ENCODE assay signal across 14 mouse cellular contexts in the genomic region with DNA sequence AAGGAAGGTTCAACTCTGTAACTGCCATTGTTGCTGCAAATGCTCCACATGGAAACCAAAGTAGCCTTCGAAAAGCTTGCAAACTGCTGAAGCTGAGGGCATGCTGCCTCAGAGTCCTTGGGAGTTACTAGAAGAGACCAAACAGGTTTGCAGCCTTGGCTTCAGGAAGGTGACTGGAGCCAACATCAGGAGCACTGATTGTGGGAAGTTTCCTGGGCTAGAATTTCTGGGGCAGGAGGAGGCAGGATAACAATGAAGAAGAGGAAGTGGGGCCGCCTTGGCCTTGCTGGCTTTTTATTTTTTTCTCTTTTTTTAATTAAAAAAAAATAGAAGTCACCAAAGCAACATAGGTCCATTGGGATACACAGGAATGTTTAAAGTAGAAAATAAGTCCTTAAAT. TPM values are rescaled to one million over a fixed set of nuclear protein-coding genes. Genes with fewer than 3 reads are reported as not detected.
DNase-seq lines count a peak whose midpoint lies in the region; ATAC-seq lines count a peak whose summit lies in the region.
"Had no signal": no experiment of that assay in that cellular context is flagged by ENCODE, and none has a peak within 500 bp of the region (broad histone marks: within the 10 kb centered on the region; RNA-seq: fewer than 3 reads in every experiment).

No protein-coding gene starts in this region.

- H3K36me3 ChIP-seq in kidney, embryonic 15.5 days: no peaks in the 10 kb centered on the region
- H3K36me3 ChIP-seq: embryonic facial prominence, embryonic 15.5 days; intestine, embryonic 15.5 days had no signal

- peak; percentile 96 for DNase-seq in heart, adult 11 months
- DNase-seq in heart, postnatal 25 days (ENCODE audit: low spot score): no peak
- peak; percentile 9 for DNase-seq in lung, postnatal 36 days
- no peak for DNase-seq in lung, adult 18-20 months
- no peak for DNase-seq in embryo, embryonic 11 days
- DNase-seq in Muller cell, postnatal 12 days (ENCODE audit: inconsistent ontology term): no peak
- no peak for DNase-seq in urinary bladder, postnatal 36 days (ENCODE audit: low spot score in 2 of 2)
- DNase-seq: B cell, adult 2 months; cerebellum, postnatal 25 days had no signal

- no peak for ATAC-seq in kidney, embryonic 15.5 days (replicated peaks; ENCODE audit: low FRiP score)
- ATAC-seq: forebrain, embryonic 13.5 days; intestine, embryonic 15.5 days had no signal

- H3K9ac ChIP-seq in kidney, embryonic 15.5 days: no peak overlapping the region
- H3K9ac ChIP-seq: embryonic facial prominence, embryonic 15.5 days; forebrain, embryonic 13.5 days; intestine, embryonic 15.5 days had no signal

- no peaks in the 10 kb centered on the region for H3K9me3 ChIP-seq in kidney, embryonic 15.5 days (replicated peaks)
- H3K9me3 ChIP-seq: embryonic facial prominence, embryonic 15.5 days; forebrain, embryonic 13.5 days; intestine, embryonic 15.5 days had no signal

- intact Hi-C loops in heart, postnatal 25 days (cut with DNase I): no loop called here

- H3K27ac ChIP-seq in kidney, embryonic 15.5 days: peak overlapping the region; percentile 86
- H3K27ac ChIP-seq: embryonic facial prominence, embryonic 15.5 days; forebrain, embryonic 13.5 days had no signal

- H3K4me3 ChIP-seq in kidney, embryonic 15.5 days (replicated peaks): no peak overlapping the region
- H3K4me3 ChIP-seq: embryonic facial prominence, embryonic 15.5 days; forebrain, embryonic 13.5 days; intestine, embryonic 15.5 days had no signal

- H3K4me1 ChIP-seq in kidney, embryonic 15.5 days: peaks cover 33% of the 10 kb centered on the region
- H3K4me1 ChIP-seq: intestine, embryonic 15.5 days had no signal

- H3K27me3 ChIP-seq in kidney, embryonic 15.5 days: no peaks in the 10 kb centered on the region
- H3K27me3 ChIP-seq: embryonic facial prominence, embryonic 15.5 days; forebrain, embryonic 13.5 days; intestine, embryonic 15.5 days had no signal

- WGBS in kidney, embryonic 15.5 days: 73% methylated on average over 2 of the region's 2 CpGs

- no peak overlapping the region for H3K4me2 ChIP-seq in kidney, embryonic 15.5 days
- H3K4me2 ChIP-seq: embryonic facial prominence, embryonic 15.5 days; forebrain, embryonic 13.5 days; intestine, embryonic 15.5 days; liver, embryonic 11.5 days had no signal

RNA-seq across cellular contexts. Expression of gene Spata13, which starts 34.8 kb away (rescaled TPM):
- total RNA-seq in heart, postnatal 25 days (2021): 10 to 100 TPM; 17.3 to 18.2 TPM
- polyA plus RNA-seq in kidney, embryonic 15.5 days (2015; fragmentation: Nextera tagmentation; extraction: Ambion mirVana): 55.1 and 64.4 TPM in 2 replicates

Comparison
In these comparisons a context has a peak if more than half of its experiments do, and no peak if none do; other contexts are left out.
1. DNase-seq: peak in heart, adult 11 months (single experiment) and lung, postnatal 36 days (single experiment); none in heart, postnatal 25 days (single experiment), lung, adult 18-20 months (0 of 2), embryo, embryonic 11 days (single experiment), Muller cell, postnatal 12 days (single experiment) and urinary bladder, postnatal 36 days (0 of 2).